Mouse (Mus musculus) neutrophil, adult 5-6 weeks (primary cell): ENCODE measurements around the gene Zbtb42. TPM values are rescaled to one million over a fixed set of nuclear protein-coding genes. Genes with fewer than 3 reads are reported as not detected.
A peak's percentile ranks its signal among the peaks of the same experiment; 100 is the strongest.

Source experiments
- ATAC-seq: fragments of 151-379, 151-347 bp; 2 replicates; pipeline ENCODE4 v1.8.0; 2017; ENCODE audit warnings: mild to moderate bottlenecking, moderate TSS enrichment; ENCODE audit not compliant: insufficient number of reproducible peaks, poor library complexity, low FRiP score, severe bottlenecking; ENCODE audit errors: extremely low read depth
- total RNA-seq: library from RNA; stranded (forward); fragments of 200-1000 nt; gene quantifications from 2 replicates; pipeline ENCODE4 v1.2.3, GENCODE M21; 2017

Zbtb42 gene
- total RNA-seq, 1 experiment from 2014 or later, result 15.0 TPM

- no peak for ATAC-seq
Measured at GRCm38 (mm10) chr12:112677076-112677475, 1.6 kb upstream of the Zbtb42 start.

- ATAC-seq, result no peak
Measured at GRCm38 (mm10) chr12:112677943-112678554, 579 bp upstream of the Zbtb42 start.

- ATAC-seq, result no peak
Measured at GRCm38 (mm10) chr12:112679027-112679996, 684 bp downstream of the Zbtb42 start.

GRCm38 (mm10) chr12:112683351-112683750 lies 4.7 kb downstream of the Zbtb42 start:
- no peak for ATAC-seq

DNA sequence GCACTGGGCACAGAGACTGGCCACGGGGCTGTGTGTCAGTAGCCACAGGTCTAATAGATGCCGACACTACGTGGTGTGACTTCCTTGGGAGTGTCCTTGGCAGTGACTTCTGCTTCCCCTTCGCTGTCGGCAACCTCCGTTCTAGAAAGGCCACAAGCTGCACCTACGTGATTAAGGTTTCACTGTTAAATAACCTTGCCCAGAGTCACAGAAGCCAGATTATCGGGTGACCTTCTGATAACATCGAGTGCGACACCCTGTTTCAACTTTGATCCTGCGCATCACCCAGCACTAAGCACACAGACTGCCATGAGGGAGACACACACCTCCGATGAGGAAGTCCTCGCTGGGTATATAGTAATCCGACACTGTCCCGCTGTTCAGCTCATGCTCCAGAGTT lies 9.8 kb downstream of the Zbtb42 start:
- peak; percentile 80 for ATAC-seq

DNA sequence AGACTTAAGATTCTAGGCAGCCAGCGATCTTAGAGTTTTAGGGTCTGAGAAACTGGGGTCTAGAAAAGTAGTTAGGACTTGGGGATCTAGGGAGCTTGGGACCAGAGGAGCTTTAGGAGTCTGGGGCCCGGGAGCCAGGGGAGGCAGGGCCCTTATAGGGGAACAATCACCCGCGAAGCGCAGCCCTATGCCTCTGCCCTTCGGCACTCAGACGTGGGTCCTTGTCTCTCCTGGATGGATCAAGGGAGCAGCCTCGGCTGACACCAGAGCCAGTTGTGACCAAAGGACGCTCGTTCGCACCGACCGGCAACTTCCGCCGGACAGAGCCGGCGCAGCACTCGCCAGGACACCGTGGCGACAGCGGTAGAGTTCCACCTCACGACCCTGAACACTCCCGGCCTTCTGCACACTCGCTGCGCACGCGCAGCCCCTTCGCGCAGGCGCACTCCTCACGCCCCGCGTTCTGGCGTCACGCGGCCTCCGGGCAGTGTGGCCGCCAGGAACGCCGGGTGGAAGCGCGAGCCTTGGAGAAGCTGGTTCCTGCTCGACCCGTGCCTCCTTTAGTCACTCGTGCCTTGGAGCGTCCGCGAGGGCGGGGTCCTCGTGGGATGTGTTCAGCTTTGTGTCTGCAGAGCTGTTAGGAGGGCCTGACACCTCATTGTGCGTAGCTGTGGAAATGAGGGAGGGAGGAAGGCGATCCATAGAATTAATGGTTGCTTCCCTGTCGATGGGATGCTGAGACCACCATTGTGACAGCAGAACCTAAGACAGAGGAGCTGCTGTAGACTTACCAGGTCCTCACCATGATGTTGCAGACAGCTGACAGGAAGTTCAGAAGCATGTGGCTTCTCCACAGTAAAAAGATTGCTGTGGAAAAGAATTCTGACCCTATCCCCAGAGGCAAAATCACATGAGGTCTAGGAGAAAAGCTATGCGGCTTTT lies 14.8 kb downstream of the Zbtb42 start:
- peak; percentile 50 for ATAC-seq

DNA sequence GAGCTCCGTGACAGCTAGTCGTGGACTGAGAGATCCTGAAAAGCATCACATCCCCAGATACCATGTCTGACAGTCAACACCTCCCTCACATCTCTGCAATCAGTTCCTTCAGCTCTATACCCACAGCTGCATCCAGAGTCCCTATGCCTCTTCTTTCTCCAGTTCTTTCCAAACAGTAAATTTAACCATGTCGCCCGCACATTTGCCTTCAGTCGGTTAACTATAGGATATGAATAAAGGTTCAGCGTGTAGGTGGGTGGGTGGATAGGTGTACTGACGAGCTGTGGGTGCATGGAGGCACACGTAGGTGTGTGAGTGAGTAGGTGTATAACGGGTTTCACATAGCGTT lies 15.5 kb downstream of the Zbtb42 start:
- ATAC-seq, result no peak

- ATAC-seq, result no peak
Measured at GRCm38 (mm10) chr12:112696806-112697425, 18.3 kb downstream of the Zbtb42 start.

GRCm38 (mm10) chr12:112700522-112700921 lies 21.9 kb downstream of the Zbtb42 start:
- ATAC-seq, result no peak

GRCm38 (mm10) chr12:112702374-112703320 lies 24.0 kb downstream of the Zbtb42 start:
- ATAC-seq, result peak; percentile 80

DNA sequence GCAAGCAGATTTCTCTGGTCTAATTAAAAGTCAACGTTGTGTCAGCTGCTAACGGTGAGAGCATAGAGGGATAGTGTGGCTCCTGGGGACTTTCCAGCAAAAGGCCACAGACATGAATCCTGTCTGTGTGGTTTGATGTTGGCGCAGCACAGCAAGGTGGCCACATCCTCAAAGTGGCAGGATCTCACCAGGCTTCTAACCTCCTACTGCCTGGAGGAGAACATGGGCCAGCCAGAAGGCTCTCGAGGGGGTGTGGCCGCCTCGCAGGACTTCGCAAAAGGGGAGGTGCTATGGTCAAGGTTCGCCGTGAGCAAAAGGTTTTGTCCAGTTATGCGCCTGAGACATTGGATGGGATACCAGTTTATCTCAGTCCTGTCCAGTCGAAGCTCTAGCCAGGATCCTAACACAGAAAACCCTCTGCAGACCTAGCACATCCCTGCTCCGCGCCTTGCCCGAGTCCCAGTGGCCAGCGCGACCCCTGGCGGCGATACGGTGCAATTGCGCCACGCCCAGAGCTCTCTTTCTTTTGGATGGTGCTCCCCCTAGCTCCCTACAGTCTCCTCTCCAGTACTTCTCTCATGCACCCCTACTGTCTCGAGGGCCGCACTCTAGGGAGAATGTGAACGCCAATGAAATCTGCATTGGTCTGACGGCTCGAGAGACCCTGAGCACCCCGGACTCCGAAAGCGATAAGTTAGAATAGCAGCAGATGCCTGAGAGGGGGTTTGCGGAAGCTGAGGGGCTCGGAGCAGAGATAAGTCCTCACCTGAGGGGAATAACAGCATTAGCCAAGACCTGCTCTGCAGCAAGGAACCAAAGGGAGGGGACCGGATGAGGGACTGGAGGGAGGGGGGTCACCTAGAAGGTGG lies 28.3 kb downstream of the Zbtb42 start:
- peak; percentile 80 for ATAC-seq

GRCm38 (mm10) chr12:112707573-112707869 lies 28.9 kb downstream of the Zbtb42 start:
- ATAC-seq, result no peak

DNA sequence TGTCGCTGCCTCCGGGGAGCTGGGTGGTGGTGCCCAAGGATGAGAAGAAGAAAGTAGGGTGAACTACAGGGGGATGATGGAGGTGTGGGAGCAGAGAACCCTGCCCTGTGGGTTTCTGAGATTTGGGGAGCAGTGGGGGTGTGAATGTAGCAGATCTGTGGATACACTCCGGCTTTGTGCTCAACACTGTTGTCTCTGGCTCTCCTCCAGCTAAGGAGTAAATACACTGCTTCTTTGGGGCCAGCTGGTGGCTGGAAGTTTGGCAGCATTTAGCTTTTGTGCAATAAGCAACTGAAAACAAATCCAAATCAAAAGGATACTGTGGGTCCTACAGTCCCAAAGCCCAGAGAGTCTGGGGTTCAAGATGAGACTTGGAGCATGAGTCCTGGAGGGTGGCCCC lies 35.4 kb downstream of the Zbtb42 start:
- no peak for ATAC-seq

GRCm38 (mm10) chr12:112717140-112717539 lies 38.5 kb downstream of the Zbtb42 start:
- ATAC-seq, result peak; percentile 54; the same call in 1 of the 2 replicates

DNA sequence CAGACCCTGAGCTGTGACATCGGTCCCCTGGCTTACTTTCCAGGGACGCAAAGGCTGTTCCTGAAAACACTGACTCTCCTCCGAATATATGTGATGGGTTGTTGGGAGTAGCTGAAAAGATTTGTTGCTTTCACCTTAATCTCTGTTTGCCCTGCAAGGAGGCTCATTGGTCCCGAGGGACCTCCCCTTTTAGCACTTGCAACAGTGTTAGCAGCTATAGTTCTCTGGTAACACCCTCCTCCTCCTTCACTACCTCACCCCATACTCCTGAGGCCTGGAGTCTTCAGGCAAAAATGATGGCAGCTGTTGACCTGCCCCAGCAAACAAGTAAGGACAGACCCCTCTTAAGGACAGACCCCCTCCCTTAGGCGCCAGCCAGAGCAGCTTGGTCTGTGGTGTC lies 40.4 kb downstream of the Zbtb42 start:
- no peak for ATAC-seq

DNA sequence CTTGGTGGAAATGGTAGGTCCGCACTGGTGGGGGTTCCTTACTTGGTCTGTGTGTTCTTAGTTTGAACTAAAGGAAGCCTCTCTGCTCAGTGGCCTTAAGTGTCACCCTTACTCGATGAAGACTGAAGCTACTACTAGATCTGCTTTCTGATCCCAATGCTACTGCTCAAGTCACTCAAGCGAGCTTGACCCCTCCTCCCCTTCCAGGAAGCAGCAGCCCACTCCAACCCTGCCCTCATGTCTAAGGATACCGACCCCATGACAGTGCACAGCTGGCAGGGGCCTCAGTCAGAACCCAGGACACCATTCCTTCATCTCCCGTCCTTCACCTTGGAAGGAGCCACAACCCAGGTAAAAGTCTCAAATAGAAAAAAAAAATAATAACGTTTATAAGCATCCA lies 41.6 kb downstream of the Zbtb42 start, which contains the start of gene Cep170b:
Cep170b (plus strand) TSS at position 240 of the 400 bp plus-strand sequence.
- no peak for ATAC-seq

DNA sequence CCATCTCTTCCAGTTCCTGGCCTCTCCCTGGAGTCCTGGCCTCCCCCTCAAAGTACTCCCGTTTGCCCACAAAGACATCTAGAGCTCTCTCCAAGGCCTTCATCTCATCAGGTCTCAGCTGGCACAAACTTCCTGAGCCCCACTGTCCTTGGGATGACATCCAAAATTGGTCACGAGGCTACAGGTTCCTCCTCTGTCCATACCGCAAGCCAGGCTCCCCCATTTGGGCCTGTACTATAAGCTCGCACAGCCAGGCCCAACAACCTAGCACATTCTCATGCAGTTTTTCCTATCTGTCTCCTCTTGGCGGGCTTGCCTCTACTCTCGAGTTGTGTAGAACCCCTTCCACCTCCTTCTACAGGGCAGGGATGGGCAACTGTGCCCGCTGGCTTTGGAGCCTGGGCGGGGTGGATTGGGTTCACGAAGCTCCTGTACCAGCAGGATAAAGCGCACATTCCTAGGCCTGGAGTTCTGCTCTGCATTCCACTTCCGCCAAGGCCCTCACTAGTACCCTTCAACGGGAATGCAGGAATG lies 42.3 kb downstream of the Zbtb42 start:
- no peak for ATAC-seq
